Mouse (Mus musculus): Measurements from ENCODE around the gene Ginm1. TPM values are rescaled to one million over a fixed set of nuclear protein-coding genes. Genes with fewer than 3 reads are reported as not detected.

Ginm1 gene
- polyA plus RNA-seq (2012; rRNA removed): 20.2 and 23.7 TPM in 2 replicates

GRCm38 (mm10) chr10:7792751-7793385 lies at the start of gene Ginm1, which contains the start of gene Ppil4:
TSS of gene Ginm1 (minus strand) at chr10:7792824.
TSS of gene Ppil4 (plus strand) at chr10:7792891.
- H3K4me3 ChIP-seq (ENCODE audit: control insufficient read depth, insufficient read depth, low read length): peak within 1 kb of the TSS; percentile 80
- under 1% methylated on average over 52 of the region's 52 CpGs for WGBS
- DNase-seq: peak; percentile 86
- TF ChIP-seq CTCF (IDR thresholded peaks at IDR 0.05; ENCODE audit: borderline replicate concordance, control insufficient read depth, extremely low read depth, insufficient read depth, low read length, poor library complexity): peak; percentile 45; the same call in 1 of the 2 replicates
- TF ChIP-seq POLR2A (IDR thresholded peaks at IDR 0.05; ENCODE audit: control insufficient read depth, extremely low read depth, insufficient read depth, low read length, poor library complexity): peak; percentile 76
- H3K27ac ChIP-seq (ENCODE audit: control insufficient read depth, insufficient read depth, low read length): no peak within 1 kb of the TSS
- no peaks in the 10 kb centered on the region for H3K27me3 ChIP-seq (ENCODE audit: control insufficient read depth, insufficient read depth, low read length)
- peaks cover 16% of the 10 kb centered on the region for H3K36me3 ChIP-seq (ENCODE audit: control insufficient read depth, insufficient read depth, low read length)
- H3K4me1 ChIP-seq (replicated peaks; ENCODE audit: control insufficient read depth, insufficient read depth, low read length): peaks cover 3% of the 10 kb centered on the region

- DNase-seq: no peak
- no peaks in the 10 kb centered on the region for H3K36me3 ChIP-seq (ENCODE audit: control insufficient read depth, insufficient read depth, low read length)
- TF ChIP-seq POLR2A (IDR thresholded peaks at IDR 0.05; ENCODE audit: control insufficient read depth, extremely low read depth, insufficient read depth, low read length, poor library complexity) (no peak), CTCF (IDR thresholded peaks at IDR 0.05; ENCODE audit: borderline replicate concordance, control insufficient read depth, extremely low read depth, insufficient read depth, low read length, poor library complexity) (no peak)
- 27% methylated on average over 14 of the region's 14 CpGs for WGBS
- peaks cover 38% of the 10 kb centered on the region for H3K4me1 ChIP-seq (replicated peaks; ENCODE audit: control insufficient read depth, insufficient read depth, low read length)
- no peak overlapping the region for H3K4me3 ChIP-seq (ENCODE audit: control insufficient read depth, insufficient read depth, low read length)
- H3K27ac ChIP-seq (ENCODE audit: control insufficient read depth, insufficient read depth, low read length): no peak overlapping the region
- no peaks in the 10 kb centered on the region for H3K27me3 ChIP-seq (ENCODE audit: control insufficient read depth, insufficient read depth, low read length)
Measured at GRCm38 (mm10) chr10:7841571-7842080, 49.0 kb upstream of the Ginm1 start.

GRCm38 (mm10) chr10:7840785-7841184 lies 48.2 kb upstream of the Ginm1 start:
- Histone ChIP-seq H3K36me3 (ENCODE audit: control insufficient read depth, insufficient read depth, low read length) (no peaks in the 10 kb centered on the region), H3K4me3 (ENCODE audit: control insufficient read depth, insufficient read depth, low read length) (no peak overlapping the region), H3K27ac (ENCODE audit: control insufficient read depth, insufficient read depth, low read length) (no peak overlapping the region), H3K4me1 (replicated peaks; ENCODE audit: control insufficient read depth, insufficient read depth, low read length) (peaks cover 35% of the 10 kb centered on the region), H3K27me3 (ENCODE audit: control insufficient read depth, insufficient read depth, low read length) (no peaks in the 10 kb centered on the region)
- peak; percentile 43 for DNase-seq
- WGBS: 66% methylated on average over 3 of the region's 3 CpGs
- TF ChIP-seq CTCF (IDR thresholded peaks at IDR 0.05; ENCODE audit: borderline replicate concordance, control insufficient read depth, extremely low read depth, insufficient read depth, low read length, poor library complexity): no peak
- TF ChIP-seq POLR2A (IDR thresholded peaks at IDR 0.05; ENCODE audit: control insufficient read depth, extremely low read depth, insufficient read depth, low read length, poor library complexity): no peak

- H3K27ac ChIP-seq (ENCODE audit: control insufficient read depth, insufficient read depth, low read length): no peak overlapping the region
- no peaks in the 10 kb centered on the region for H3K27me3 ChIP-seq (ENCODE audit: control insufficient read depth, insufficient read depth, low read length)
- no peak overlapping the region for H3K4me3 ChIP-seq (ENCODE audit: control insufficient read depth, insufficient read depth, low read length)
- no peak for DNase-seq
- WGBS: 93% methylated on average over 2 of the region's 2 CpGs
- H3K4me1 ChIP-seq (replicated peaks; ENCODE audit: control insufficient read depth, insufficient read depth, low read length): peaks cover 39% of the 10 kb centered on the region
- H3K36me3 ChIP-seq (ENCODE audit: control insufficient read depth, insufficient read depth, low read length): no peaks in the 10 kb centered on the region
- TF ChIP-seq POLR2A (IDR thresholded peaks at IDR 0.05; ENCODE audit: control insufficient read depth, extremely low read depth, insufficient read depth, low read length, poor library complexity): no peak
- no peak for TF ChIP-seq CTCF (IDR thresholded peaks at IDR 0.05; ENCODE audit: borderline replicate concordance, control insufficient read depth, extremely low read depth, insufficient read depth, low read length, poor library complexity)
Measured at GRCm38 (mm10) chr10:7840353-7840733, 47.7 kb upstream of the Ginm1 start.

GRCm38 (mm10) chr10:7839551-7840352 lies 47.1 kb upstream of the Ginm1 start:
- peak; percentile 37 for DNase-seq
- peaks cover 44% of the 10 kb centered on the region for H3K4me1 ChIP-seq (replicated peaks; ENCODE audit: control insufficient read depth, insufficient read depth, low read length)
- no peaks in the 10 kb centered on the region for H3K36me3 ChIP-seq (ENCODE audit: control insufficient read depth, insufficient read depth, low read length)
- 45% methylated on average over 22 of the region's 22 CpGs for WGBS
- peak overlapping the region; percentile 23; the same call in 1 of the 2 replicates for H3K27ac ChIP-seq (ENCODE audit: control insufficient read depth, insufficient read depth, low read length)
- no peak for TF ChIP-seq CTCF (IDR thresholded peaks at IDR 0.05; ENCODE audit: borderline replicate concordance, control insufficient read depth, extremely low read depth, insufficient read depth, low read length, poor library complexity)
- TF ChIP-seq POLR2A (IDR thresholded peaks at IDR 0.05; ENCODE audit: control insufficient read depth, extremely low read depth, insufficient read depth, low read length, poor library complexity): no peak
- no peak overlapping the region for H3K4me3 ChIP-seq (ENCODE audit: control insufficient read depth, insufficient read depth, low read length)
- H3K27me3 ChIP-seq (ENCODE audit: control insufficient read depth, insufficient read depth, low read length): no peaks in the 10 kb centered on the region

GRCm38 (mm10) chr10:7838874-7839421 lies 46.3 kb upstream of the Ginm1 start:
- no peak for TF ChIP-seq POLR2A (IDR thresholded peaks at IDR 0.05; ENCODE audit: control insufficient read depth, extremely low read depth, insufficient read depth, low read length, poor library complexity)
- no peak for TF ChIP-seq CTCF (IDR thresholded peaks at IDR 0.05; ENCODE audit: borderline replicate concordance, control insufficient read depth, extremely low read depth, insufficient read depth, low read length, poor library complexity)
- no peak for DNase-seq
- peaks cover 46% of the 10 kb centered on the region for H3K4me1 ChIP-seq (replicated peaks; ENCODE audit: control insufficient read depth, insufficient read depth, low read length)
- 75% methylated on average over 5 of the region's 5 CpGs for WGBS
- H3K27me3 ChIP-seq (ENCODE audit: control insufficient read depth, insufficient read depth, low read length): no peaks in the 10 kb centered on the region
- H3K36me3 ChIP-seq (ENCODE audit: control insufficient read depth, insufficient read depth, low read length): no peaks in the 10 kb centered on the region
- H3K27ac ChIP-seq (ENCODE audit: control insufficient read depth, insufficient read depth, low read length): no peak overlapping the region
- no peak overlapping the region for H3K4me3 ChIP-seq (ENCODE audit: control insufficient read depth, insufficient read depth, low read length)

Data from thymus, adult 2 months (tissue).